ENCODE assay signal across 12 mouse cellular contexts in the genomic region with DNA sequence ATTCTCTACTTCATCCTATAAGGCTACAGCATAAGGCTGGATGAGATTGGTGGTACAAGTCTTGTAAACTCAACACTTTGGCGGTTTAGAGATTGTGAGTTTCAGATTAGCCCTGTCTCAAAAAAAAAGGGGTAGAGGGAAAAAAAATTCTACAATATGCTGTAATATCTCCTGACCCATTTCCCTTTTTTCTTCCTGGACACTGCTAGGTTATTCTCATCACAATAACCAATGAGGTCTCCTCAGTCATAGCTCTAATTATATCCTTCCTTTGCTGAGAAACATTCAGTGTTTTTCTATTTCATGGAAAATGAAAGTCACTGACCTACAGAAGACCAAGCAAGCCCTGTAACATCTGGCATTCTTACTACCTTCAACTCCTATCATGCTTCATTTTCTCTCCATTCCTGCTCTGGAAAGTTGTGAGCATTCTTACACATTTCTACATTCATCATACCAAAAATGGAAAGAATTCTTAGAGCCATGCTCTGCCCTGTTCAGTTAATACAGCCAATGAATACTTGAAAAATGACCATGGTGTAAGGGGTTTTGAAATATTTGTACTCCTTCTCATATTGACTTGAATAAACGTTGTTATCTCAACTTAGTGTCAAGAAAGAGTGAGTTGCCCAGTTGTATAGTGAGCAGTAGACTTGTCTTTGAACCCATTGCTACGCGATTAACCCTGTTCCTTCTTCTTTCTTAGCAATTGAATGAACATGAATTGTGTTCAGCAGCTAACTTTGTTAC.
"Had no signal": no experiment of that assay in that cellular context is flagged by ENCODE, and none has a peak within 500 bp of the region (broad histone marks: within the 10 kb centered on the region; RNA-seq: fewer than 3 reads in every experiment).

No protein-coding gene starts in this region.

- DNase-seq: kidney, adult 18-20 months; kidney, postnatal 10 days; kidney, postnatal 4 days; lung, postnatal 4 days; right cerebral cortex, postnatal 14 days; thymus, postnatal 36 days had no signal

- H3K36me3 ChIP-seq: intestine, embryonic 15.5 days; limb, embryonic 13.5 days; lung, embryonic 15.5 days; midbrain, embryonic 13.5 days had no signal

- H3K4me3 ChIP-seq: intestine, embryonic 15.5 days; layer of hippocampus, adult 2 months; limb, embryonic 13.5 days; lung, embryonic 15.5 days; midbrain, embryonic 13.5 days had no signal

- ATAC-seq: intestine, embryonic 15.5 days; midbrain, embryonic 13.5 days had no signal

- H3K27ac ChIP-seq: intestine, embryonic 15.5 days; layer of hippocampus, adult 2 months; limb, embryonic 13.5 days; liver, embryonic 14.5 days; lung, embryonic 15.5 days; midbrain, embryonic 13.5 days had no signal

- H3K27me3 ChIP-seq: intestine, embryonic 15.5 days; limb, embryonic 13.5 days; lung, embryonic 15.5 days; midbrain, embryonic 13.5 days had no signal

- H3K9me3 ChIP-seq: intestine, embryonic 15.5 days; limb, embryonic 13.5 days; lung, embryonic 15.5 days; midbrain, embryonic 13.5 days had no signal

- H3K4me1 ChIP-seq: intestine, embryonic 15.5 days; limb, embryonic 13.5 days had no signal

- H3K9ac ChIP-seq: intestine, embryonic 15.5 days; limb, embryonic 13.5 days; liver, embryonic 14.5 days; lung, embryonic 15.5 days; midbrain, embryonic 13.5 days had no signal

- H3K4me2 ChIP-seq: intestine, embryonic 15.5 days; limb, embryonic 13.5 days; lung, embryonic 15.5 days; midbrain, embryonic 13.5 days had no signal
